Mouse (Mus musculus): Measurements from ENCODE around the gene Aspm. TPM values are rescaled to one million over a fixed set of nuclear protein-coding genes. Genes with fewer than 3 reads are reported as not detected.
"Not testable (repeated sequence)": the region's sequence is repeated elsewhere in the genome, so short reads cannot be mapped to it uniquely, and the experiment has no call there.

The Aspm gene
- polyA plus RNA-seq, 1 experiment from 2014 or later, result 14.8 TPM

GRCm38 (mm10) chr1:139443103-139443502 is 11.5 kb upstream of the Aspm start:
- peaks cover 43% of the 10 kb centered on the region for H3K36me3 ChIP-seq
- not testable (repeated sequence) for H3K9me3 ChIP-seq (replicated peaks); H3K9ac ChIP-seq; H3K27ac ChIP-seq; ATAC-seq; H3K4me1 ChIP-seq; H3K4me3 ChIP-seq; H3K4me2 ChIP-seq; H3K27me3 ChIP-seq (replicated peaks)
- WGBS (ENCODE audit: insufficient replicate concordance), result 60% methylated on average over 9 of the region's 9 CpGs

GRCm38 (mm10) chr1:139455226-139455869 is 776 bp downstream of the Aspm start:
- Histone ChIP-seq H3K27me3 (replicated peaks) (no peaks in the 10 kb centered on the region), H3K4me2 (peak overlapping the region; percentile 75), H3K4me3 (peak overlapping the region; percentile 93), H3K36me3 (peaks cover 33% of the 10 kb centered on the region), H3K9ac (peak overlapping the region; percentile 91), H3K27ac (peak overlapping the region; percentile 92), H3K4me1 (peaks cover 34% of the 10 kb centered on the region), H3K9me3 (replicated peaks) (no peaks in the 10 kb centered on the region)
- ATAC-seq, result peak; percentile 65
- 1% methylated on average over 17 of the region's 17 CpGs for WGBS (ENCODE audit: insufficient replicate concordance)

DNA sequence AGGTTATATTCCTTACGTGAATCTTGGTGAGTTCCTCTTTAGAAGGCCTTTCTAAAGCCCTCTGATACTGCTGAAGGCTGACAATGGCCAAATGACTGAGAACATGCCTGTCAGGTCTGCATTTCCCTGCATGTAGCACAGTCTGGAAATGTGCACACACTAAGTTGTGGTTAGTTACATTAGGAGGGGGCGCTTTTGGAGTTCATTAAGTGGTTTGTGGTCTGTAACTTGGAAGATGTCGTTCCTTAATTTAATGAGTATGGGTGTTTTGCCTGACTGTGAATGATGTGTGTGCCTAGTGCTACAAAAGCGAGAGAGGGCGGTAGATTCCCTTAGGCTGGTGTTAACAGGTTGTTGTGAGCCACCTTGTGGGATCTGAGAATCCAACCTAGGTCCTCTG is 6.2 kb downstream of the Aspm start:
- no peak overlapping the region; the same call in 1 of the 2 replicates for H3K4me3 ChIP-seq
- no peak for ATAC-seq
- H3K36me3 ChIP-seq, result peaks cover 84% of the 10 kb centered on the region
- H3K27me3 ChIP-seq (replicated peaks), result no peaks in the 10 kb centered on the region
- WGBS (ENCODE audit: insufficient replicate concordance), result 70% methylated on average over 5 of the region's 5 CpGs
- peak overlapping the region; percentile 39; the same call in 1 of the 2 replicates for H3K9ac ChIP-seq
- H3K4me2 ChIP-seq, result peak overlapping the region; percentile 22; the same call in 1 of the 2 replicates
- no peaks in the 10 kb centered on the region for H3K9me3 ChIP-seq (replicated peaks)
- H3K4me1 ChIP-seq, result peaks cover 41% of the 10 kb centered on the region
- H3K27ac ChIP-seq, result no peak overlapping the region

DNA sequence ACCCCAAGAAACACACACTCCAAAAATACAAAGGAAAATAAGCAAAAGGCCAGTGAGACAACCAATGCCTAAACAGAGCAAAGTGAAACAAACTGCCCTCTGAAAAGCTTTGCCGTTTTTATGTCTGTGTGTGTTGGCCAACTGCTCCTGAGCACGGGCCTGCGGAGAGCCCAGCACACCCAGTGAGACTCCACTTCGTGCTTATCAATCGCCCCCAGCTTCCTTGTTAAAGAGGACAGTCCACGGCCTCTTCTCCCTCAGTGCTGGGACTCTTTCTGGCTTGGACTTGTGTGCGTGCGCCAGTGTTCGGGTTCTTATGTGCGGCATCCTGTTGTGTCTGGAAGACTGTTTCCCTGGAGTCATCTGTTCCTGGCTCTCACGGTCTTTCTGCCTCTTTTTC is 11.4 kb downstream of the Aspm start:
- Histone ChIP-seq H3K4me3 (no peak overlapping the region), H3K27me3 (replicated peaks) (no peaks in the 10 kb centered on the region), H3K4me2 (peak overlapping the region; percentile 49), H3K36me3 (peaks cover 86% of the 10 kb centered on the region), H3K27ac (peak overlapping the region; percentile 48; the same call in 1 of the 2 replicates), H3K4me1 (peaks cover 15% of the 10 kb centered on the region), H3K9ac (peak overlapping the region; percentile 28), H3K9me3 (replicated peaks) (no peaks in the 10 kb centered on the region)
- ATAC-seq, result peak; percentile 94
- WGBS (ENCODE audit: insufficient replicate concordance), result 53% methylated on average over 11 of the region's 11 CpGs

- Histone ChIP-seq H3K4me2 (no peak overlapping the region), H3K9ac (no peak overlapping the region), H3K4me3 (no peak overlapping the region), H3K27me3 (replicated peaks) (no peaks in the 10 kb centered on the region), H3K4me1 (no peaks in the 10 kb centered on the region), H3K27ac (no peak overlapping the region), H3K9me3 (replicated peaks) (no peaks in the 10 kb centered on the region), H3K36me3 (peaks cover 96% of the 10 kb centered on the region)
- ATAC-seq, result no peak
- 94% methylated on average over 11 of the region's 11 CpGs for WGBS (ENCODE audit: insufficient replicate concordance)
Observed at GRCm38 (mm10) chr1:139478898-139479297, 24.3 kb downstream of the Aspm start.

DNA sequence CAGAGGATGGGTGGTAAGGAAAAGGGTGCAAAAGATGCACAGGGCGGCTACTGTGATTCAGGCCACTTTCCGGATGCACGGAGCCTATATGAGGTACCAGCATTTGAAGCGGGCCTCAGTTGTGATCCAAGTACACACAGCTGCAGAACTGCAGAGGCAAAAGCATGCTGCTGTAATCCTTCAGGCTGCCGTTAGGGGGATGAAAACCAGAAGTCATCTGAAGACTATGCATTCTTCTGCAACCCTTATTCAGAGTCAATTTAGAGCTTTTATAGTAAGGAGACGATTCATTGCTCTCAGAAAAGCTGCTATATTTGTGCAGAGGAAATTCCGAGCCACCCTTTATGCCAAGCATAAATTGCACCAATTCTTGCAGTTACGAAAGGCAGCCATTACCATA is 25.7 kb downstream of the Aspm start:
- peaks cover 96% of the 10 kb centered on the region for H3K36me3 ChIP-seq
- no peak for ATAC-seq
- no peak overlapping the region for H3K4me2 ChIP-seq
- no peaks in the 10 kb centered on the region for H3K9me3 ChIP-seq (replicated peaks)
- 90% methylated on average over 8 of the region's 8 CpGs for WGBS (ENCODE audit: insufficient replicate concordance)
- H3K27me3 ChIP-seq (replicated peaks), result no peaks in the 10 kb centered on the region
- no peaks in the 10 kb centered on the region for H3K4me1 ChIP-seq
- H3K27ac ChIP-seq, result no peak overlapping the region
- no peak overlapping the region for H3K9ac ChIP-seq
- H3K4me3 ChIP-seq, result no peak overlapping the region

DNA sequence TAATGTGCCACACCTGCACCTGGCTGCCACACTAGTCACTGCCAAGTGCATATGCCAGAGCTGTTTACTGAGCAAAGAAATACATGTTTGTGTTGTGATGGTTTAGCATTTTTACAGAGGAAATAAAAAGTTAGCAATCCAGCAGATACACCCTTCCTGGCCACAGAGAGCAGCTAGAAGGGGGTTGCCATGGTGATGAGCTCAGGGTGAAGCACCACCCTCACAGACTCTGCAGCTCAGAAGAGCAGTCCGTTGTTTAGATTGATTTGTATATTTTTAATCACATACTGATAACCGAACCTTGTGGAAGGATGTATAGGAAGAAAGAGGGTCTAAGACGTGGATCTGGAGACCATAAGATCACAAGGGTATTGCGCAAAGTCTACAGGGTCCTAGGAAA is 26.6 kb downstream of the Aspm start:
- no peak overlapping the region for H3K4me3 ChIP-seq
- no peaks in the 10 kb centered on the region for H3K27me3 ChIP-seq (replicated peaks)
- ATAC-seq, result no peak
- no peak overlapping the region for H3K9ac ChIP-seq
- H3K4me1 ChIP-seq, result no peaks in the 10 kb centered on the region
- H3K36me3 ChIP-seq, result peaks cover 95% of the 10 kb centered on the region
- WGBS (ENCODE audit: insufficient replicate concordance), result 84% methylated on average over 4 of the region's 4 CpGs
- no peak overlapping the region for H3K27ac ChIP-seq
- H3K4me2 ChIP-seq, result no peak overlapping the region
- no peaks in the 10 kb centered on the region for H3K9me3 ChIP-seq (replicated peaks)

- Histone ChIP-seq H3K9ac (no peak overlapping the region), H3K9me3 (replicated peaks) (no peaks in the 10 kb centered on the region), H3K27ac (no peak overlapping the region), H3K36me3 (peaks cover 63% of the 10 kb centered on the region), H3K27me3 (replicated peaks) (no peaks in the 10 kb centered on the region), H3K4me1 (no peaks in the 10 kb centered on the region), H3K4me3 (no peak overlapping the region), H3K4me2 (no peak overlapping the region)
- 88% methylated on average over 3 of the region's 3 CpGs for WGBS (ENCODE audit: insufficient replicate concordance)
- no peak for ATAC-seq
Observed at GRCm38 (mm10) chr1:139494630-139495029, 40.1 kb downstream of the Aspm start.

GRCm38 (mm10) chr1:139495408-139495807 is 40.8 kb downstream of the Aspm start:
- Histone ChIP-seq H3K4me3 (no peak overlapping the region), H3K27ac (no peak overlapping the region), H3K4me1 (no peaks in the 10 kb centered on the region), H3K4me2 (no peak overlapping the region), H3K27me3 (replicated peaks) (no peaks in the 10 kb centered on the region), H3K9ac (no peak overlapping the region), H3K36me3 (peaks cover 55% of the 10 kb centered on the region), H3K9me3 (replicated peaks) (no peaks in the 10 kb centered on the region)
- WGBS (ENCODE audit: insufficient replicate concordance), result 84% methylated on average over 2 of the region's 2 CpGs
- ATAC-seq, result no peak

GRCm38 (mm10) chr1:139496212-139496611 is 41.6 kb downstream of the Aspm start:
- Histone ChIP-seq H3K27ac (no peak overlapping the region), H3K9me3 (replicated peaks) (no peaks in the 10 kb centered on the region), H3K9ac (no peak overlapping the region), H3K27me3 (replicated peaks) (no peaks in the 10 kb centered on the region), H3K4me1 (no peaks in the 10 kb centered on the region), H3K4me2 (no peak overlapping the region), H3K4me3 (no peak overlapping the region), H3K36me3 (peaks cover 47% of the 10 kb centered on the region)
- WGBS (ENCODE audit: insufficient replicate concordance), result 76% methylated on average over 3 of the region's 3 CpGs
- no peak for ATAC-seq

- H3K36me3 ChIP-seq, result peaks cover 16% of the 10 kb centered on the region
- H3K4me3 ChIP-seq, result no peak overlapping the region
- no peak overlapping the region for H3K9ac ChIP-seq
- ATAC-seq, result no peak
- no peaks in the 10 kb centered on the region for H3K27me3 ChIP-seq (replicated peaks)
- H3K4me1 ChIP-seq, result no peaks in the 10 kb centered on the region
- no peaks in the 10 kb centered on the region for H3K9me3 ChIP-seq (replicated peaks)
- no peak overlapping the region for H3K27ac ChIP-seq
- no peak overlapping the region for H3K4me2 ChIP-seq
Observed at GRCm38 (mm10) chr1:139499751-139500150, 45.2 kb downstream of the Aspm start.

DNA sequence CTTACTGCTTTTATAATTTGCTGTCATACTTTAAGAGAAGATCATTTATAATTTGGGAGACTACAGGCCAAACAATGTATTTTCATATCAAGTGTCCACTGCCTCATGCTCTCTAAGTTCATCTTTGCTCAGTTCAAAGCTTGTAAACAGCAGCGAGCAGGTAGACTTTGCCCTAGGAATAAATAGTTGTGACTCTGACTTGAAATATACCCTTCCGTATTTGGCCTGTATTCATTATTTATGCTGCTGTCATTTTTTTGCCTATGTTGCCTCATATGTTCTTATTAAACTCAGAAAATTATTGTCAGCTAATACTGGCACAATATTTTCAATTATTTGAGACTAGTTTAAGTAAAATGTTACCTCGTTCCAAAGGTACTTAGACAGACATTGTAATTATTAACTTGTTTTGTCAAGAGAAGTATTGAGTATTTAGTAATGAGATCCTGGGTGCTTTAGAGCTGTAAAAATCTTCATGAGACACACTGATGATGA is 46.7 kb downstream of the Aspm start, which contains the start of gene F13b:
Gene F13b (plus strand): TSS at position 445 of the 495 bp plus-strand sequence.
- ATAC-seq, result 0 out of 2 replicates have a peak, but pooled peaks have one; percentile 30
- no peak within 1 kb of the TSS for H3K9ac ChIP-seq
- H3K4me3 ChIP-seq, result no peak within 1 kb of the TSS
- no peaks in the 10 kb centered on the region for H3K27me3 ChIP-seq (replicated peaks)
- 0 out of 2 replicates have a peak, but pooled peaks cover under 1% of the 10 kb centered on the region for H3K36me3 ChIP-seq
- no peak within 1 kb of the TSS for H3K27ac ChIP-seq
- WGBS (ENCODE audit: insufficient replicate concordance), result 67% methylated on average over 3 of the region's 3 CpGs
- no peak within 1 kb of the TSS for H3K4me2 ChIP-seq
- no peaks in the 10 kb centered on the region for H3K4me1 ChIP-seq
- H3K9me3 ChIP-seq (replicated peaks), result no peaks in the 10 kb centered on the region

All from liver, embryonic 12.5 days (tissue).